Mouse (Mus musculus): Measurements from ENCODE around the gene Rab5a. TPM values are rescaled to one million over a fixed set of nuclear protein-coding genes. Genes with fewer than 3 reads are reported as not detected.

Rab5a gene
- polyA plus RNA-seq, 1 experiment from 2014 or later = 33.1 TPM

DNA sequence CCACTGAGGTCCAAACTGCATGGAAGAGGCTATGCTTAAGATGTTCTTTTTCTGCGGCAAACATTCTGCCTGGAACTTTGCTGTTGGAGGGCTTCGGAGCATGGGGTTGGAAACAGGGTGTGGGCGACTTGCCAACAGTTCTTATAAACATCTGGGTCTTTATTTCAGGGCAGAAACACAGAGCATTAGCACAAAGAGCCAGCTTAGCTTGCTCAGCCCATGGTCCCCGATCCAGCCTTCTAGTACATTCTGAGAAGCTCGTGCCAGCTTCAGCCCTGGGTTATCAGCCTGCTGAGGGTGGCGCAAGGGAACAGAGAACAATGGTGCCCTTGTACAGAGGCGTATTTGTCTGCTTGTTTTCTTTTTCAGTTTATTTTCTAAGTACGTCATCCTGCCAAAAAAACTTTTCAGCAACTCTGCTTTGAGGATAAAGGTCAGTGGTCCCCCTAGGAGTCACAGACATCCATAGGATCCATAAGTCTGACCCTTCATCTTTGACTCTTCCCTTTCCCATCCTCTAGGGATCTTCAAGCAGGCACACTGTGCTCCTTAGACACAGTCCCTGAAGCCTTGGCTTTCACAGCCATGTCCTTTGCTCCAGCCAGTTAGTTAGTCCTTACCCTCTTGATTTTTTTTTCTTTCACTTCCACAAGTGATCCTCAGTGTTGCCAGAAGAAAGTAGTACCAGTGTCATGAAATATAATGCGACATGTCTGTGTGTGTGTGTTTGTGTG, 64.7 kb downstream of the Rab5a start:
- no peaks in the 10 kb centered on the region for H3K9me3 ChIP-seq (replicated peaks)
- no peak overlapping the region for H3K27ac ChIP-seq (replicated peaks)
- no peaks in the 10 kb centered on the region for H3K27me3 ChIP-seq
- 73% methylated on average over 9 of the region's 9 CpGs for WGBS (ENCODE audit: insufficient replicate concordance)
- H3K9ac ChIP-seq = no peak overlapping the region
- no peak overlapping the region for H3K4me3 ChIP-seq (replicated peaks)
- H3K4me2 ChIP-seq = no peak overlapping the region
- ATAC-seq (ENCODE audit: insufficient read depth) = no peak
- no peaks in the 10 kb centered on the region for H3K4me1 ChIP-seq (replicated peaks)
- H3K36me3 ChIP-seq (replicated peaks) = no peaks in the 10 kb centered on the region

DNA sequence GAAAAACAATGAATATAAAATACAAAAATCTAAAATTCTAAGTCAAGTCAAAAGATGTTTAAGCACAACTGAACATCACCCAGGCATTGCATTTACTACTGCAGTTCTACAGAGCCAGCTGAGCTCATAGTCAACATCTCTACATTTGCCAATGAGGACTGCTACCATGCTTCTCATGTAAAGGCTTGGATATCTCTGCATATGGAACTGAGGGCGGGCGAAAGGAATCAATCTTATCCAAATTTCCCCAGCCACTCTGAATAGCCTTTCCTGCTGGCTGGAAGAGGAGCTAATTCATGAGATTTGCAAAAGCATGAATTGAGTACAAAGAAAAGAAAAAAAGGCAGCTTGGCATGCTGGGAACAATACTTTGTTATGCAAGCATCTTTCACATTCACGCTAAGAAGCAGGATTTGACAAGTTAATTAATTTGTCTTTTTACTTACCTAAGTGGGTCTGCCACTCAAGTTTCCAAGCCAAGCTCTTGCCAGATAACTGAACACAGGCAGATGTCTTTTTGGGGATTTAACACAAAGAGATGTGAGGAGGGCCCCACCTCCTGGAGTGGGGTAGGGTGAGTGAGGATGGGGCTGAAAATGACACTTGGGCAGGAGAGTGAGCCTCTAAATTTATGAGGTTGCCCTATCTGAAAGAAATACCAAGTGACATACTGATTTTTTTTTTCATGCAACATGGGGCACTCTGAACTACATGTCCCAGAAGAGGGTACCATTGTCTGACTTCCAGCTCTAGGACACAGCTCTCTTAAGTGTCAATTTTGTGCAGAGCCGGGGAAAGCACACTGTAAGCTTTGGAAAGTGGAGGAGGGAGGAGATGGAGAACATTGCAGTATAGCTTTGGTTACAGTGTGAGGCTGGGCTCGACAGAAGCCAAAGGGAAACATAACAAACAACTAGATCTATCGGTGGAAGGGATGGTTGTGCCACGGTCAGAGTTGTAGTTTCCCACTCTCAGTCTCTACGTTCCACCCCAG, 72.6 kb downstream of the Rab5a start:
- Histone ChIP-seq H3K4me3 (replicated peaks) (no peak overlapping the region), H3K9ac (no peak overlapping the region), H3K4me1 (replicated peaks) (peaks cover 26% of the 10 kb centered on the region), H3K4me2 (no peak overlapping the region), H3K9me3 (replicated peaks) (no peaks in the 10 kb centered on the region), H3K27me3 (no peaks in the 10 kb centered on the region), H3K36me3 (replicated peaks) (no peaks in the 10 kb centered on the region), H3K27ac (replicated peaks) (no peak overlapping the region)
- 75% methylated on average over 8 of the region's 8 CpGs for WGBS (ENCODE audit: insufficient replicate concordance)
- no peak for ATAC-seq (ENCODE audit: insufficient read depth)

DNA sequence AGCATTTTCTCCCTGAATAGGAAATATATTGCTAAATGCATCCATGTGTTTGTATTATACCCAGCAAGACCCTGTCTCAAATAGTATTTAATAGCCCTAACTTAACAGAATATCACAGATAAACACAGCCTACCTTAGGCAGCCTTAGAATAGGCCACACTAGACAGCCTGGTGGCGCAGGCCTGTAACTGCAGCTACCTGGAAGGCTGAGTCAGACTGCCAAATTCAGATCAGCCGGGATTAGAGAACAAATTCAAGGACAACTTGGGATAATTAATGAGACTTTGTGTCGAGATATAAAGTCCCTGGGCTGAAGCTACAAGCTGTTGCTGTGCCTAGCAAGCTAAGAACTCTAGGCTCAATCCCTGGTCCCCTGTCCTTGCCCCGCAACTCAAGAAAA, 75.1 kb downstream of the Rab5a start:
- WGBS (ENCODE audit: insufficient replicate concordance) = 54% methylated on average over 4 of the region's 4 CpGs
- H3K9me3 ChIP-seq (replicated peaks) = no peaks in the 10 kb centered on the region
- H3K27me3 ChIP-seq = no peaks in the 10 kb centered on the region
- peak overlapping the region; percentile 73 for H3K27ac ChIP-seq (replicated peaks)
- H3K9ac ChIP-seq = no peak overlapping the region
- H3K4me3 ChIP-seq (replicated peaks) = no peak overlapping the region
- H3K4me1 ChIP-seq (replicated peaks) = peaks cover 33% of the 10 kb centered on the region
- no peak for ATAC-seq (ENCODE audit: insufficient read depth)
- no peaks in the 10 kb centered on the region for H3K36me3 ChIP-seq (replicated peaks)
- peak overlapping the region; percentile 19 for H3K4me2 ChIP-seq

DNA sequence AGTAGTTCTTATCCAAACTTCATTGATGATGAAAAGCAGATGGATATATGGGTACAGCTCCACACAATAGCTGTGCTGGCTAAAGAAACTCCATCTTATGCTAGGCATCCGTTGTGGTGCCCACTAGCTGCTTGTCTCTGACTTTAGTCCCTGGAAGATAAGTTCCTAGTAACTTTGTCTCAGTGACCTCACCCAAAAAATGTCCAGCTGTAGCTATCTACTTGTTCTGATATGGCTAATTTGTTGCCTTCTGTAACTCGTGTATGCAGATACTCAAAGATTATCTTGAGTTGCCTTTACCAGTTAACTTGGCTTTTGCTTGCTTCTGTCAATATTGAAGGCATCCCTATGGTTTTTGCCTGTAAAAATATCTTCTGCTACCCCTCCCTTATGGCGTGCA, 75.8 kb downstream of the Rab5a start:
- no peaks in the 10 kb centered on the region for H3K36me3 ChIP-seq (replicated peaks)
- H3K27ac ChIP-seq (replicated peaks) = peak overlapping the region; percentile 73
- 17% methylated on average over 3 of the region's 3 CpGs for WGBS (ENCODE audit: insufficient replicate concordance)
- peaks cover 37% of the 10 kb centered on the region for H3K4me1 ChIP-seq (replicated peaks)
- peak; percentile 86 for ATAC-seq (ENCODE audit: insufficient read depth)
- H3K4me3 ChIP-seq (replicated peaks) = no peak overlapping the region
- H3K9ac ChIP-seq = no peak overlapping the region
- H3K4me2 ChIP-seq = peak overlapping the region; percentile 19
- no peaks in the 10 kb centered on the region for H3K27me3 ChIP-seq
- H3K9me3 ChIP-seq (replicated peaks) = no peaks in the 10 kb centered on the region

Other genes starting within 250 kb of the Rab5a start
- not detected in 2 replicates for gene Efhb, start 15.9 kb upstream of the Rab5a start, polyA plus RNA-seq (2015; fragmentation: Nextera tagmentation; extraction: Ambion mirVana)
- gene Pp2d1, start 60.2 kb downstream of the Rab5a start, polyA plus RNA-seq (2015; fragmentation: Nextera tagmentation; extraction: Ambion mirVana) = 0.05 and 0.13 TPM in 2 replicates
- 4.2 and 5.5 TPM in 2 replicates for gene Kat2b, start 87.6 kb downstream of the Rab5a start, polyA plus RNA-seq (2015; fragmentation: Nextera tagmentation; extraction: Ambion mirVana)
- 26.2 and 32.1 TPM in 2 replicates for gene Sgo1, start 210.1 kb downstream of the Rab5a start, polyA plus RNA-seq (2015; fragmentation: Nextera tagmentation; extraction: Ambion mirVana)

All from liver, embryonic 15.5 days (tissue).